Mouse (Mus musculus) testis, adult 2 months (tissue): ENCODE results near the gene Acp2. TPM values are rescaled to one million over a fixed set of nuclear protein-coding genes. Genes with fewer than 3 reads are reported as not detected.
"Not testable (repeated sequence)": the region's sequence is repeated elsewhere in the genome, so short reads cannot be mapped to it uniquely, and the experiment has no call there.

ENCODE experiments used
- H3K27ac ChIP-seq: fragments of 200-500 bp; 2 replicates; pipeline ENCODE4 v1.5.1; 2012; ENCODE audit warnings: low read depth, low read length; ENCODE audit not compliant: control insufficient read depth, insufficient read depth
- H3K27me3 ChIP-seq: fragments of 200-500 bp; 2 replicates; pipeline ENCODE4 v1.6.1; 2012; ENCODE audit warnings: mild to moderate bottlenecking, low read length, moderate library complexity; ENCODE audit not compliant: control insufficient read depth, insufficient read depth
- H3K36me3 ChIP-seq: fragments of 200-500 bp; 2 replicates; pipeline ENCODE4 v1.6.1; 2012; ENCODE audit warnings: mild to moderate bottlenecking, low read length; ENCODE audit not compliant: control insufficient read depth, insufficient read depth
- H3K4me1 ChIP-seq: fragments of 200-500 bp; 2 replicates; pipeline ENCODE4 v1.6.1; 2012; ENCODE audit warnings: low read length; ENCODE audit not compliant: control insufficient read depth, insufficient read depth
- H3K4me3 ChIP-seq: fragments of 200-500 bp; 2 replicates; pipeline ENCODE4 v1.5.1; 2012; ENCODE audit warnings: low read depth, mild to moderate bottlenecking, low read length, moderate library complexity, mixed read lengths; ENCODE audit not compliant: control insufficient read depth
- CTCF ChIP-seq: fragments of 200-500 bp; IDR thresholded peaks from 2 replicates; pipeline ENCODE4 v1.5.1; 2012; ENCODE audit warnings: low read depth, mild to moderate bottlenecking, inconsistent platforms, low read length, moderate library complexity; ENCODE audit not compliant: control insufficient read depth, insufficient read depth, insufficient replicate concordance
- POLR2A ChIP-seq: fragments of 200-500 bp; IDR thresholded peaks from 2 replicates; pipeline ENCODE4 v1.6.1; 2012; ENCODE audit warnings: low read depth, mild to moderate bottlenecking, inconsistent platforms, low read length, moderate library complexity; ENCODE audit not compliant: control insufficient read depth
- polyA plus RNA-seq: library from polyadenylated mRNA; depleted of rRNA; stranded (reverse); fragments of >200 nt; gene quantifications from 2 replicates; pipeline ENCODE4 v1.2.3, GENCODE M21; 2012

Acp2 gene
- polyA plus RNA-seq, 1 experiment: 11.9 TPM

DNA sequence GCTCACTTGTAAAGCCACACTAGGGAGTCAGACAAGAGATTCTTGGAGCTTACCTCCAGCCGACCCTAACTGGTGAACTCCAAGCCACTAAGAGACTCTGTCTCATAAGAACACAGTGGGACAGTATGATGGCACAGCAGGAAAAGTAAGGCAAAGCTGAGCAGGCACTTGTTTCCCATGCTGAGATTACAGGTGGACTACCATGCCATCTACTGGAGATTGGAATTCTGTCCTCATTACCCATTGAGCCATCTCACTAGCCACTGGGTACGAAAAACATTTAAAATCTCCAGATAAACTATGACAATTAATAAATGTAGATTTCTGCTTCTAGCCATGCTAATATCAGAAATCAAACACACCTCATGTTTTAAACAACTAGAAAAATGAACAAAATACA, 20.9 kb downstream of the Acp2 start:
- no peak for TF ChIP-seq CTCF
- TF ChIP-seq POLR2A: no peak
- H3K36me3 ChIP-seq: no peaks in the 10 kb centered on the region
- H3K27me3 ChIP-seq: no peaks in the 10 kb centered on the region

GRCm38 (mm10) chr2:91229735-91230134, 27.1 kb downstream of the Acp2 start:
- H3K4me1 ChIP-seq: no peaks in the 10 kb centered on the region
- no peaks in the 10 kb centered on the region for H3K36me3 ChIP-seq
- TF ChIP-seq POLR2A: no peak
- no peak for TF ChIP-seq CTCF
- H3K27ac ChIP-seq: no peak overlapping the region
- H3K27me3 ChIP-seq: no peaks in the 10 kb centered on the region
- no peak overlapping the region for H3K4me3 ChIP-seq

More for the DNA sequence above, 20.9 kb downstream of the Acp2 start:
- Histone ChIP-seq H3K27ac (no peak overlapping the region), H3K4me1 (no peaks in the 10 kb centered on the region), H3K4me3 (no peak overlapping the region)

- H3K36me3 ChIP-seq: no peaks in the 10 kb centered on the region
- TF ChIP-seq POLR2A (peak; percentile 46; the same call in 1 of the 2 replicates), CTCF (no peak)
- H3K27ac ChIP-seq: peak within 1 kb of the TSS; percentile 94
- H3K4me3 ChIP-seq: peak within 1 kb of the TSS; percentile 96
- H3K4me1 ChIP-seq: peaks cover 6% of the 10 kb centered on the region; the same call in 1 of the 2 replicates
- H3K27me3 ChIP-seq: no peaks in the 10 kb centered on the region
Observed at GRCm38 (mm10) chr2:91236601-91237510, 34.2 kb downstream of the Acp2 start, which contains the start of gene Ddb2. Gene Ddb2 (minus strand): TSS chr2:91236982.

GRCm38 (mm10) chr2:91237511-91238080, 34.9 kb downstream of the Acp2 start:
- H3K36me3 ChIP-seq, H3K27me3 ChIP-seq, H3K27ac ChIP-seq, H3K4me1 ChIP-seq: not testable (repeated sequence)
- H3K4me3 ChIP-seq: peak overlapping the region; percentile 89

GRCm38 (mm10) chr2:91242547-91242946, 39.9 kb downstream of the Acp2 start:
- no peaks in the 10 kb centered on the region for H3K4me1 ChIP-seq
- H3K4me3 ChIP-seq: no peak overlapping the region
- no peaks in the 10 kb centered on the region for H3K27me3 ChIP-seq
- no peaks in the 10 kb centered on the region for H3K36me3 ChIP-seq
- no peak overlapping the region for H3K27ac ChIP-seq
- TF ChIP-seq CTCF: no peak

DNA sequence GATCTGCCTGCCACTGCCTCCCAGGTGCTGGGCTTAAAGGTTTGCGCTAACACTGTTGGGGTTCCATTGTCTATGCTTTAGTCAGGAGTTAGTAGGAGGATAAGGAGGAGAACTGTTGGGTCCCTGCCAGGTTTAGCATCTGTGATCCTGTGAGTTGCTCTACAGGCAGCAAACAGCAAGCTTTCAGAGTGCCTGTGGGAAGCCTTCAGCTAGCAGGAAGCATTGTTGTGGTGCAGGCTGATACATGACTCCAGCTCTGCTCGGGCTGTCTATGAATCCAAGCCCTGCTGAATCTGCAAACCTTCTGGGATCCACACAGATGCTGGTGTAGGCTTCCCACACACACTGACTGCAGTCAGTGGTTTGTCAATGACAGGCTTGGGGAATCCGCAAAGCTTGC, 40.7 kb downstream of the Acp2 start:
- Histone ChIP-seq H3K4me3 (no peak overlapping the region), H3K27me3 (no peaks in the 10 kb centered on the region), H3K36me3 (no peaks in the 10 kb centered on the region), H3K4me1 (no peaks in the 10 kb centered on the region), H3K27ac (no peak overlapping the region)
- TF ChIP-seq POLR2A (no peak), CTCF (no peak)

GRCm38 (mm10) chr2:91244557-91245228, 42.0 kb downstream of the Acp2 start:
- Histone ChIP-seq H3K27me3 (no peaks in the 10 kb centered on the region), H3K4me1 (no peaks in the 10 kb centered on the region), H3K27ac (no peak overlapping the region), H3K36me3 (no peaks in the 10 kb centered on the region), H3K4me3 (no peak overlapping the region)
- TF ChIP-seq POLR2A (no peak), CTCF (no peak)
